Mouse (Mus musculus) thymus, adult 2 months (tissue): ENCODE data around the gene Tcp10a.
"Not testable (repeated sequence)": the region's sequence is repeated elsewhere in the genome, so short reads cannot be mapped to it uniquely, and the experiment has no call there.

Source experiments
- CTCF ChIP-seq: fragments of 200-500 bp; IDR thresholded peaks from 2 replicates; pipeline ENCODE4 v1.5.1; 2012; ENCODE audit warnings: mild to moderate bottlenecking, control low read depth, low read length, moderate library complexity, borderline replicate concordance; ENCODE audit not compliant: control insufficient read depth, poor library complexity, insufficient read depth; ENCODE audit errors: extremely low read depth
- POLR2A ChIP-seq: fragments of 200-500 bp; IDR thresholded peaks from 2 replicates; pipeline ENCODE4 v1.6.1; 2012; ENCODE audit warnings: mild to moderate bottlenecking, low read length, control low read depth, moderate library complexity; ENCODE audit not compliant: control insufficient read depth, poor library complexity, insufficient read depth; ENCODE audit errors: extremely low read depth

- TF ChIP-seq POLR2A, CTCF: not testable (repeated sequence)
Measured at GRCm38 (mm10) chr17:7332745-7333144, 8.3 kb downstream of the Tcp10a start.
